Mouse (Mus musculus) stomach, postnatal 0 days (tissue): ENCODE results near the gene Gm11938.

Source experiments
- CTCF ChIP-seq: IDR thresholded peaks from 2 replicates; pipeline ENCODE4 v1.5.1; 2016; ENCODE audit warnings: antibody characterized with exemption, low read depth, mild to moderate bottlenecking, moderate library complexity
- EP300 ChIP-seq: optimal IDR thresholded peaks from 2 replicates; pipeline ENCODE3; 2016; ENCODE audit warnings: antibody characterized with exemption

GRCm38 (mm10) chr11:99640926-99641325, 37.8 kb upstream of the Gm11938 start:
- TF ChIP-seq EP300: no peak
- no peak for TF ChIP-seq CTCF
